Mouse (Mus musculus) CD4-positive, CD25-positive, alpha-beta regulatory T cell, adult 2 months (primary cell): ENCODE results near the gene Ppm1e.
A peak's percentile ranks its signal among the peaks of the same experiment; 100 is the strongest.

ENCODE experiments used
- DNase-seq: peaks from one replicate; pipeline ENCODE4 v3.0.0-alpha.2; 2012; ENCODE audit warnings: low read depth, low spot score

The Ppm1e gene

DNA sequence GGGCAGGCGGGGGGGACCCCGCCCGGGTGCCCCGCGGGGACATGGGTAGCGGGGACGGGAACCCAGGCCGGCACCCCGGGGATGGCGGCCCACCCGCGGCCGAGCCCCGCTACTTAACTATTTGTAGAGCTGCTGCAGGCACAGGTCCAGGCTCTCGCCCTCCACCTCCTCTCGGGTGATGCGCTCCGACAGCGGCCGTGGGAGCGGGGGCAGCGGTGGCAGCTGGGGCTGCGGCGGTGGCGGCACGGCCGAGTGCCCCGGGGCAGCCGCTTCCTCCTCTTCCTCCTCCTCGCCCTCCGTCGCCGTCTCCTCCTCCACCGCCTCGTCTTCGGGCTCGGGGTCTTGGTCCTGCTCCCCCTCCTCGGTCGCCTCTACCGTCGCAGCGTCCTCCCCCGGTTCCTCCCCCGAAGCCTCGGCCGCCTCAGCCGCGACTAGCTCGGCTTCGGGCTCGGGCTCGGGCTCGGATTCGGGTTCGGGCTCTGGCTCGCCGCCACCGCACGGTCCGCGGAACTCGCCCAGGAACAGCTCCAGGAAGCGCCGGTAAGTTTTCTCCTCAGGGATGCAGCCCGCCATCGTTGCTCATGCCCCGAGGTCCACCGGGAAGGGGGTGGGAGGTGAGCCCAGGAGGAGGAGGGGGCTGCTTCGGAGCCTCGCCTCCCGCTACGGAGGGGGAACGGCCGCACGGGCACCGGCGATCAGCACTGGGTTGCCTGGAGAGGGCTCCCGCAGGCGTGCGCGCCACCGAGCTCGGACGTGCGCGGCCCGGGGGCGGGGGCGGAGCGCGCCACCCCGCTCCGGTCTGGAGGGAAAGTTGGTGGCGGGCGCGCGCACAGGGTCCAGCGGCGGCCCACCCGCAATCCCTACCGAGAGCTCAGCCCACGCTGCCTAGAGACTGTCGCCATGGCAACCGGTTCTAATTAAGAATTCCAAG, at the start of gene Ppm1e:
Gene Ppm1e, minus strand, starts transcription at position 693 of the 931 bp plus-strand sequence.
- DNase-seq: peak; percentile 60

DNA sequence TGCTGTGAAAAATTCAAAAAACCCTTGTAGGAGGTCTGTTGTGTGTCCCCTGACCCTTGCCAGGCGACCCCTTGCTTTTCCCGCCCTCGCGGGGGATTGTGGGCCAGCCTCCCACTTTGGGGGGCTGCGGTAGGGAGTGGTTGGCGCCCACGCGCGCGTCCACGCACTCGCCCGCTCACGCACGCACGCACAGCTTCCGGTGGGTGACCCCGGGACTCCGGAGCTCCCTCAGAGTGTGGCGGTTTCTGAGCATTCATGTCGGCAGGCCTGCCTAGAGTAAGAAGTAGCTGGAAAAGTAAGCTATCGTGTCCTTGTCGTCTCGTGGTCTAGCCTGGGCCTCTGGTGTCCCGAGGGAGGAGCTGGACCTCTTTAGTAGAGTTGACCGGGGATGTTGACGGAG, 46.1 kb upstream of the Ppm1e start, which contains the start of the genes Rad51c and Tex14:
Gene Rad51c, minus strand, starts transcription at position 79 of the 400 bp plus-strand sequence.
Gene Tex14, plus strand, starts transcription at position 190 of the 400 bp plus-strand sequence.
- no peak for DNase-seq

DNA sequence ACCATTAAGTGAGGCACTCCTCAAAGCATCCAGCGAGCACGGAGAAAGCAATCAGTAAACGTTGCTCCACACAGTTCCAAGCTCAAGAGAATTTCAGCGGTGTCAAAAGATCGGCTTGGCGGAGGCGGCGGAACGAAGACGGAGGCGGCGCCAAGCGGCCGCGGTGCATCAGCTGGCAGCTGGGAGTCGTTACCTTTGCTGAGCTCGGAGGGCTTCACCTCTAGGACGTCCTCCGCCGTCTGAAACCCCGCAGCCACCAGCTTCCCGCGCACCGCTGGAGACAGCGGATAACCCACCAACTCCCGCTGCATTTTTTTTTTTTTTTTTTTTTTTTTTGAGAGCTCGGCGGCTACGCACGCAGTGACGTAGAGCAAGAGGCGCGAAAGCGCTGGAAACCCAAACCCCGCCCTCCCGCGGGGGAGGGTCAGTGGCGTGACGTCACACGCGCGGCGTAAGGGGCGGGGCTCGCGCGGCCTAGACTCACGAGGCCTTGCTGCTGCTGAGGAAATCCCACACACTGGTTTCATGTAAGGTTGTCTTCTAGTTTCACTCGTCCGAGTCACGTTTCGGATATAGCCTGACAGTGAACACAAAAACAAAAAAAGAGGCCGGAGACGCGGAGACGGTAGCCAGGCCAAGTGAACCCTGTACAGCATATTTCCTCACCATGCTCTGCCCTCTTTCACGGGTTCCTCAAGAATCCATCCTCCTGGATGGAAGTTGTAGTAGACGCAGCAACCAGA, 45.5 kb upstream of the Ppm1e start:
- peak; percentile 99 for DNase-seq

DNA sequence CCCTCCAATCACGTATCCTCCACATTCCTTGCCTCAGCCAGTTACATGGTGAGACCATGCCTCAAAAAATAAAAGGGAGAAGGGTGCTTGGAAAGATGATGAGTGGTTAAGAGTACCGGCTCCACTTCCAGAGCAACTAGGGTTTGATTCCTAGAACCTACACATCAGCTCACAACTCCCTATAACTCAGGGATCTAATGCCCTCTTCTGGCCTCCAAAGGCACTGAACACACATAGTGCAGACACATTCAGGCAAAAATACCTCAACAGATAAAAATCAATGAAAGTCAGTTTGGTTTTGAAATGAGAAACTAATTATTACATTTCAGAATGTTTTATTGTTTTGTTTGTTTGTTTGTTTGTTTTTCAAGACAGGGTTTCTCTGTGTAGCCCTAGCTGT, 39.6 kb upstream of the Ppm1e start:
- no peak for DNase-seq

DNA sequence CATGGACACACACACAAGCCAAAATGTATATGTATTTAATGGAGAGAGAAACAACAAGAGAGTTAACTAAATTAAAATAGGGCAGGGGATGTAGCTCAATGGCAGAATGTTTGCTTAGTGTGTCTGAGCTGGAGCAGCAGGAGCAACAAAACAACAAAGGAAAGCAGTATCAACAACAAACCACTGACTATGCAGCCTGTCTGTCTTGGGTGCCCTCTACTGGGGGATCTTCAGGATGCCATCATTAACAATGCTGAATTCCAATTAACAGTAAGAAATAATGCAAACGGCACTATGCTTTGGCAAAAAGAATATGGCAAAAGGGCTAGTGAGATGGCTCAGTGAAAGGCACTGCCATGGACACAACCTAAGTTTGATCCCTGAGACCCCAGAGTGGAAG, 35.0 kb upstream of the Ppm1e start:
- peak; percentile 61 for DNase-seq

DNA sequence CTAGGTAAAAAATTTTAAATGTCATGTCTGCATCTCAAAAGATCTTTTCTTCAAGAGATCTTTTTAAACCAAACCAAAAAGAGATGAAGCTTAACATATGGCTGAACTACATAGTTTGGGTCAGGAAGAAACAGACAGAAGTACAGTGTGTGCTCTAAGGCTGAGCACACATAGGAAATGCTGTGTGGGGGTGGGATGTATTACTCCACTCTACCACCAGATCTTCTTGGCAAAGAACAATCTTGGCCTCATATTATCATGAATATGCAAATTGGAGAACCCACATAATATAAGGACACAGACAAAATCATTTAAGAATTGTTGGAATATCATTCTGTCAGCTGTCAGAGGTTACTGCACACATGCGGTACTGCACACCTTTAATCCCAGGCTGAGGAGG, 26.9 kb upstream of the Ppm1e start:
- no peak for DNase-seq

DNA sequence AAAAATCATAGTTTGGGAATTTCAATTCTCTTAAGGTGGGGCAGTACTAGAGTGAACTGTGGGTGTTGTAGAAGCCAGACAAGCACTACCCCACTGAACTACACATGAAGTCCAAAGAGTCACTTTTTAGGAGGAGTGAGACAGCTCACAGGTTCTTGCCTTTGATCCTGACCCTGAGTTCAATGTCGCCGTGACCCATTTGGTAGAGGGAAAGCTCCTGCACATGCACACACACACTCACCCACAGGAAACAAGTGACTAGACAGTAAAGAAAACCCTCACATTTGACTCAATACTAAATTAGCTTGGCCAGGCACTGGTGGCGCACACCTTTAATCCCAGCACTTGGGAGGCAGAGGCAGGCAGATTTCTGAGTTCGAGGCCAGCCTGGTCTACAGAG, 25.7 kb upstream of the Ppm1e start:
- no peak for DNase-seq

DNA sequence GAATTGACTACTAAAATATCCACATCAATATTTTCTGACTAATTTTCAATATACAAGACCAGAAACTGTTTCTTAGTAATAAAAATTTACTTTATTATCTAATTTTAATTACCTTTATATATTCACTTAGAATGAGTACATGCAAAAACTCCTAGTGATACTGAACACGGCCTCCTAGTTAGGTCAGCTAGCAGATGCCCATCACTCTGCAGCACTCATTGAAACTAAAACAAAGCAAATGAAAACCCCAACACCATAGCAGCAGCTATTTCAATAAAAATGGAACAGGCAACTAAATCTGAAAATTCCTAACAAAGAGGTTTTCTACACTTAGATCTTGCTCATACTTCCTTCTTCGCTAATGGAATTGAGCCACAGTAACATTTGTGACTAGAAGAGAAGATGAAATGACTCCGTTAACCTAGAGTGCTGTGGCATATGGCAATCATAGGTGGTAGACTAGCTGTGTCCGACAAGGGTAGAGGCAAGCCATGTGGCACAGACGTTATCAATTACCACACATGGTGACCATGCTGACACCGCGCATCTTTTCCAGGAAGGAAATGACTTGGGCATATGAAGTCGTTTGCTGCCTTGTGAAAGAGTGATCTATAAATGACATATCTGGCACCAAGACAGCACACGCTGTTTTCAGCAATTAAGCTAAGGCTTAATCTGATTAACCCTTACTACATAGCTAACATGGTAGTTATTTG, 9.2 kb upstream of the Ppm1e start:
- no peak for DNase-seq

DNA sequence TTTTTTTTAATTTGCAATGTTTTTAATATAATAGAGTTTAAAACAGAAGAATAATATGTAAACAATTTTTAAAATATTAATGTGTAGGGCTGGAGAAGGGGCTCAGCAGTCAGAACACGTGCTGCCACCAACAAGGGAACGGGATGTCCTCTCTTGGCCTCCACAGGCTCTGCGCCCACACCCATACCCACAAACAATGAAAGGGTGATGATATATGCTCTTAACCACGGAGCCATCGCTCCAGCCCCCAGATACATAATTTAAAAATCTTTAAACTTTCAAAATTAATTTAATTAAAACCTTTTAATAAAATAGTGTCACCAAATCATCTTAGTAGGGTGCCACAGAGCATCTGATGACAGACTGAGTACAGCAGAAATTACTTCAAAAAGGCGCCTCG, 8.2 kb upstream of the Ppm1e start:
- DNase-seq: no peak

DNA sequence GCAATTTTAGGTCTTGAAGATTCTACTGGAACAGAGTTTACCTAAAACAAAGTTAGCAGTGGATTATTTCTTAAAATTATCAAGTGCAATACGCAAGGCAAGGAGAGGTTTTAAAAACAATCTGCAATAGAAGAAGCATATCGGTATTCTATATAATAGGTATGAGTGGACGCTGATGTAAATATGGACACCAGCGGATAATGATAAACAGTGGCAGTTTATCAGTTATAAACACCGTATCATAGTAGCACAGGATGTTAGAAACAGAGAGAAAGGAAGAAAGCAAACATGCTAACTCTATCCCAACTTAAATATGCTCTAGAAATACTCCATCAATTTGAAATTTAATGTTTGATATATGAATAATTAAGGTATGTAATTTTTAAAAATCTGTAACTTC, 6.3 kb upstream of the Ppm1e start:
- no peak for DNase-seq

DNA sequence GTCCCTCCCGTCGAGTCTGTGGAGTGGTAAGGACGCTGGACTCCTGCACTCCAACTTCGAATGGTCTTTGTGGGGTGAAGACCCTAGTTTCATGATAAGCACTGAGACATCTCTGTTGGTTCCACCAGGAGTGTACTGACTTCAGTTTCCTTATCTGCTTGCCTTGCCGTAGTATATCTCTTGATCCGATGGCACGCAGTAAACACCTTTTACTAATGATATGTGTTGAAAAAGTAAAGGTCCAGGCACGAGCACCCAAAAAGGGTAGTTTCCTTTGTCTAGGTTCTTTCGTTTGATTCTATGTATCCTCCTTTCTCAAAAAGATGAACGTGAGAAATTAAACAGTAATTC, 414 bp upstream of the Ppm1e start:
- no peak for DNase-seq

DNA sequence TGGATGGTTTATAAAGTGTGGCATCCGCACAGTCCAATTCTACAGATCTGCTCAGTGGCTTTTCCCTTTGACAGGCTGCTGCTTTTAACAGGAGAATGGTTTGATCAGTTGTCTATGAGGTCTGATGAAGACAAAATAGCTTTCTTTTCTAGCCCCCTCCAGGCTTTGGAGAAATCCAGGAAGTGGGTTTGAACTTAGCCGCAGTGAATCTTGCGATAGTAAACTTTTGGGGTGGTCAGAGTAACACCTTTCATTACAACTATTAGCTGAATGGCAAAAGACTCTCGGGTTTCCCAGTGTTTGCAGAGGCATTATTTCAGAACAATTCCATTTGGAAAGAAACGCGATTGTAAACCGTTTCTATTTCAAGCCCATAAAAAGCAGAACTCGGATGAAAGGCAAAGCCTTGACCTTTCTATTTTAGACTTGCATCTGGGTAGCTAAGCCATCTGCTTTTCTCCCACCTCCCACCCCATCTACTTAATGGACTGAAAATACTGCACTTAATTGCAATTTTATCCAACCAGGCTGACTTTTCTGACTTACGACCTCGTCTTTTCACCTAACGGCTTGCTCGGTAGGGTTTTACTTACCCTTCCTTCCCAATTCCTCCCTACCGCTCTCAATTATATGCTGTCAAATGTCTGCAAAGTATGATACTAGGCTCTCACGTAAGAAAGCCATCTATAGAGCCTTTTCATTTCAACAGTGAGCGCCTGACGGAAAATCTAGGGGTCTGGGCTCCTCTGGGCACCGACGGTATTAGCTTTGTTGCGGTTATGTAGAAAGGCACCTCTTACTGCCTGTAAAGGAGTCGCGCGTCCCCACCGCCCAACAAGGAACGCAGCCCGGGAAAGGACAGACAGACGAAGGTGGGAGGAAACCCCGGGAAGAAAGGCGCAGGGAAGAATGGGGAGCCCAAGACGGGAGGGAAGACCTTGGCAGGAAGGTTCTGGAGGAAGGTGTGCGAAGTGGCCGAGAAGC, 1.2 kb downstream of the Ppm1e start:
- peak; percentile 28 for DNase-seq

DNA sequence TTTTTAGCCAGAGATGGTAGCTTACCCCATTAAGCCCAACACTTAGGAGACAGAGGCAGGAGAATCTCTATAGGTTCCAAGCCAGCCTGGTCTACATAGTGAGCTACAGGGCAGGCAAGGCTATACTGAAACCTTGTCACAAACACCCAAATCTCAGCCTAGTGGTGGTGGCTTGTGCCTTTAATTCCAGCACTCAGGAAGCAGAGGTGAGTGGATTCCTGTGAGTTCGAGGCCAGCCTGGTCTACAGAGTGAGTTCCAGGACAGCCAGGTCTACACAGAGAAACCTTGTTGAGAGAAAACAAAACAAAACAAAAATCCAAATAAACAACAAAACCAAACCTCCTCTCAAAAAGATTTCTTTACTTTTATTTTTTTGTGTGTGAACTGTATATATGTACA, 4.0 kb downstream of the Ppm1e start:
- no peak for DNase-seq

DNA sequence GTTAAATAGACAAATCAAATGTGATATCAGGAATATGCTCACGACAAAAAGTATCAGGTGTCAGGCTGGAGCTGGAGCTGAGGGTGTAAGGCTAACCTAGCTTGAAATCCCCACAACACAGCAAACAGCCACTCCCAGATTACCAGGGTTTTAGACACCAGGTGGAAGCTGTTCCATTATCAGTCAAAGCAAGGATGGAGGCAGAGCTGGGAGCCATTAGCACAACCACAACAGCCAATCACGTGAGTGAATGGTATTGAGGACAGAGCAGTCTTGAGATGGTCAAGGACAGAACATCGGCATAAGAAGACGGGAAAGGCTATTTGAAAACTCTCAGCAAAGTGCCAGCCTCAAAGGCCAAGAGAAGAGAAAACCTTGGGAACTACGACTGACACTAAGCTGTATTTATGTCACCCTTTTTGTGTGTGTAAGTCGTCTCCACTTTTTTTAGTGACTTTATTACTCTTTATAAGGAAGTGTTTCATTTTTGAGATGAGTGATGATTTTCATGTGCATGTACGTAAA, 5.1 kb downstream of the Ppm1e start:
- DNase-seq: no peak

DNA sequence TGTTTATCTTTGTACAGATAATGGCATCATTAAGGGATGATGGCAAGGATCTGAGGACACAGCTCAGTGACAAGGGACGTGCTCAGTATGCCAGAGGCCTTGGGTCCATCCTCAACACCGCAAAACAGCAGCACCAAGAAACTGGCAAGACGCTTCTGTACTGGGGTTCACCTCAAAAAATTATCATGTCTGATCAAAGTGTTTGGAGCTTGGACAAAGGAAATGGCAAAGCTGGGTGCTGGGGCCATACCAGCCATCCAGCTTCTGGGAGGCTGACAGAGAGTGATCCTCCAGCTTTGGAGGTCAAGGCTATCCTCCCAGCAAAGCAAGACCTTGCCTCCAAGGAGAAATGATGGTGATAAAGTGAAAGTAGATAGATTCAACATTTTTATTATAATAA, 32.4 kb downstream of the Ppm1e start:
- DNase-seq: no peak

DNA sequence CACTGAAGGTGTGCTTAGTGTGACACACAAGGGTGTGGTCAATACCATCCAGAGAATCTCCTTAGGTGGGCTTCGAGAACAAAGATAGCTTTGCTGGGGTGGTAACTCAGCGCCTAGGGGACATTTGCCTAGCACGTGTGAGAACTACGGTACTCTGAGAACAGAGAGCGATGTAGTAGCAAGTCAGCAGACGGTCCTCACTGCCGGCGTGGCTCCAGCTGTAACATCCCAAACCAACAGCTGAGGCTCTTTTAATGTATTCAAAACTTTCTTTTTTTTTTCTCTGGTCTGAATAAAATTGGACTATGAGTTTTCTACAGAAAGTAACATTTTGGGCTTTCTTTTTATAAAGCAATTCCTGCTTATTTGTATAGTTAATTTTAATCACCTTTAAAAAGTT, 36.3 kb downstream of the Ppm1e start:
- DNase-seq: no peak

DNA sequence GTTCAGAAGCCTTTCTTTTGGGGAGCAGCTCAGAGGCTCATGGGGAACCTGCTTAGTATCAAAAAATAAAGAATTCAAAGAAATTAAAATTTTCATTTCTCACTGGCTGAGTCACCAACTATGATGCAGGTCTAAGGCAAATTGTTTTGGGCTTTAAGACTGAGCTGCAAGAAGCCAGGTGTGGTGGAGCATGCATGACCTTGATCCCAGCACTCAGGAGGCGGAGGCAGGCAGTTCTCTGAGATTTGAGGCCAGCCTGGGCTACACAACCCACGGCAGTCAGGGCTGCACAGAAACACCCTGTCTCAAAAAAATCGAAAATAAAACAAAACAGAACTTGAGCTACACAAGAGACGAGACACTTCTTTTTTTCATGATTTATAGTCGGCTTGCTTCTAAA, 38.8 kb downstream of the Ppm1e start:
- DNase-seq: no peak

DNA sequence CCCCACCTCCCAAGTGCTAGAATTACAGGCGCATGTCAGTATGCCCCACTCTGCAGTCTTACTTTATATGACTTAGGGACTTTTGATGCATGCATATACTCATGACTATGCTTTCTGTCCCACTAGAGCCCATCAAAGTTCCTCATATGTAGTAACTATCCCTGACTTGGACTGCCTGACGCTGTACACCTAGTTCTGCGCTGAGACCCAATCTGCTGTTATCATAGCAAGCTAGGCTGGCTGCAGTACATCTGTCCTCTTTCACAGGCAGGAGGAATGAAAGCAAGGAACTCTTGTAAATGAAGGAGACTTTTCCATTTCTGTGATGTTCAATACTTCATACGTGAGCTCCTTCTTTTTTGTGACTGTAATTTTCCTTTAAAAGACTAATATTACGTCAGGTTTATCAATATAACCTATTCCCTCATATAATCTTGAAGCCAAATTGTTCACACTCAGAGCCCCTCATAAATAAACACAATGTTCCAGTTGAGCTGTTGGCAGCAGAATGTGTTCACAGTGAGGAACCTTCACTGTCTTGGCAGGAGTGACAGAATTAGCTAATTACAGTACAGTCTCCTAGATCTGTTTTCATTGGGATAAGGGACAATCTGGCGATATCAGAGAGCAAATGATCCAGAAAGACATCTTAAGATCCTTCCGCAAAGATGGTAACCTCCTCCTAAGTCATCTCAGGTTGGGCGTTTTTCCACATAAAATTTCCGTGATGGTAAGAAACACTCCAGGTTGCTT, 39.7 kb downstream of the Ppm1e start:
- DNase-seq: no peak

DNA sequence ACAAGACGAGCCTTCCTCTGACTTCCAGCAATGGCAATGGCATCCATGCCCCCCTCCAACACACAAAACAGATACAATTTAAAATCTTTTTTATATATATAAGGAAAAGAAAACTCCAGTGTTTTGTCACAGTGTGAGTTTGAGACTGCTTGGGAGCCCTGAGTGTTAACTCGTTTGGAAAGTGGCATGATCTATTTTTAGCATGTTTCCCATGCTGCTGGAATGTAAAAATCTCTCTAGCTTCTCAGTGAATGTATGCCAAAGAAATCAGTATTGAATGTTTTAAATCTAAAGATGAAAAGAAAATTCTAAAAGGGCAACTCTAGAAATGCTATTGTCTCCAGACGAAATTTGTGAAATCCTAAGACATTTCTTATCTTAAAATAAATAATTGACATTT, 45.3 kb downstream of the Ppm1e start:
- DNase-seq: no peak

DNA sequence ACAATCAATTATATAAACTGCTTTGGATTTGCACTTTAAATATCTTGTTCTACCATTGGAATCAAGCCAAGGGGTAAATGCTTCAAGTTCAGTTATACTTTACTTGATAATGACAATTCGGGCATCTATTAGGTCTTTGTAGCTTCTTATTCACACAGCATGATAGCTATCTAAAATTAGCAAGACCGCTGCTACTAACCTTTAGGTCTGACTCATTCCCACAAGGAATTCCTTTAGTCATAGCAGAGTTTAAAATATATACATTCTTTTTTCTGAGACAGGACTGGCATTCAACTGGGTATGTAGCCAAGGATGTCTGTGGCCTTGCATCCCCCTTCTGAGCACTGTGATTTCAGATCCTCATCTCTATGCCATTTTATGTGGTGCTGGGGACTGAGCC, 48.5 kb downstream of the Ppm1e start:
- DNase-seq: no peak
